ENCODE assay signal across 32 mouse cellular contexts in the genomic region with DNA sequence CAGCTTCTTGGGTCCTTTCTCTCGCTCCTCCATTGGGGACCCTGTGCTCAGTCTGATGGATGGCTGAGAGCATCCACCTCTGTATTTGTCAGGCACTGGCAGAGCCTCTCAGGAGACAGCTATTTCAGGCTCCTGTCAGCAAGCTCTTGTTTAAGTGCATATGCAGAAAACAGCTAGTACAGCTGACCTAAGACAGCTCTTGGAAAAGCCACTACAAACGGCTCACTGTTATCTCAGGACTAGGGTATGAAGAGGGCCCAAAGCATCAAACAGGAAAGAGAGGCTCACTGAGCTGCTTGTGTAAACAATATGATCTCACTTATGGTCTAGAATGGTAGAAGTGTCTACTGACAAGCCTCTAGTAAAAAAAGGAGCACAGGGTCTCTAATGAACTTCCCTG.
DNase-seq lines count a peak whose midpoint lies in the region; ATAC-seq and TF ChIP-seq lines count a peak whose summit lies in the region.
"Had no signal": no experiment of that assay in that cellular context is flagged by ENCODE, and none has a peak within 500 bp of the region (broad histone marks: within the 10 kb centered on the region; RNA-seq: fewer than 3 reads in every experiment).

No protein-coding gene starts in this region.

- peak; percentile 90 for DNase-seq in heart, adult 11 months
- DNase-seq in heart, postnatal 4 days, result no peak
- DNase-seq in heart, adult 8-10 months (ENCODE audit: low spot score), result no peak
- DNase-seq in lung, embryonic 14.5 days, result no peak
- DNase-seq in lung, postnatal 14 days, result no peak
- DNase-seq in MEL (ENCODE audit: low read depth, low spot score), result peak; percentile 13
- DNase-seq: adrenal gland, postnatal 10 days; cerebellum, adult 8-10 months; cerebellum, postnatal 25 days; forebrain, postnatal 0 days; gastrocnemius, postnatal 10 days; kidney, adult 18-20 months; kidney, postnatal 25 days; lung, adult 2 months; right cerebral cortex, postnatal 4 days; thymus, adult 18-20 months; thymus, postnatal 25 days had no signal

- no peak overlapping the region for H3K9ac ChIP-seq in heart, embryonic 15.5 days
- no peak overlapping the region for H3K9ac ChIP-seq in lung, embryonic 14.5 days
- H3K9ac ChIP-seq in MEL (ENCODE audit: control insufficient read depth, low read depth, low read length, poor library complexity, severe bottlenecking), result no peak overlapping the region
- H3K9ac ChIP-seq: embryonic facial prominence, embryonic 15.5 days; forebrain, embryonic 12.5 days; forebrain, postnatal 0 days; kidney, embryonic 15.5 days; limb, embryonic 13.5 days; liver, embryonic 12.5 days; midbrain, embryonic 15.5 days; neural tube, embryonic 12.5 days had no signal

- H3K4me1 ChIP-seq in heart, embryonic 15.5 days (replicated peaks), result peaks cover 22% of the 10 kb centered on the region
- no peaks in the 10 kb centered on the region for H3K4me1 ChIP-seq in lung, embryonic 14.5 days (ENCODE audit: insufficient read depth)
- peaks cover 5 to 11% of the 10 kb centered on the region in 2 experiments; a peak in 3 of 4 replicates for H3K4me1 ChIP-seq in MEL (ENCODE audit: control insufficient read depth in 1 of 2, insufficient read depth in 2 of 2, low read length in 2 of 2)
- H3K4me1 ChIP-seq: embryonic facial prominence, embryonic 10.5 days; forebrain, embryonic 12.5 days; kidney, embryonic 15.5 days; limb, embryonic 13.5 days; midbrain, embryonic 10.5 days; midbrain, embryonic 15.5 days; neural tube, embryonic 12.5 days had no signal

- no peaks in the 10 kb centered on the region for H3K79me2 ChIP-seq in MEL (ENCODE audit: control insufficient read depth, insufficient read depth, low read length, poor library complexity)

- no peak for TF ChIP-seq POLR2A in MEL (IDR thresholded peaks at IDR 0.05; ENCODE audit: control insufficient read depth in 1 of 2, insufficient read depth in 1 of 2, low read depth in 1 of 2, low read length in 2 of 2, poor library complexity in 1 of 2)

- H3K4me2 ChIP-seq in heart, embryonic 15.5 days, result no peak overlapping the region
- H3K4me2 ChIP-seq in lung, embryonic 14.5 days, result no peak overlapping the region
- H3K4me2 ChIP-seq: embryonic facial prominence, embryonic 15.5 days; forebrain, embryonic 12.5 days; kidney, embryonic 15.5 days; limb, embryonic 13.5 days; liver, embryonic 12.5 days; midbrain, embryonic 15.5 days; neural tube, embryonic 12.5 days had no signal

- 19% methylated on average over 2 of the region's 2 CpGs for WGBS in heart, embryonic 15.5 days
- WGBS in lung, embryonic 14.5 days, result 28% methylated on average over 2 of the region's 2 CpGs

- H3K9me3 ChIP-seq in heart, embryonic 15.5 days (replicated peaks), result no peaks in the 10 kb centered on the region
- H3K9me3 ChIP-seq in lung, embryonic 14.5 days (ENCODE audit: low read depth, low read length), result no peaks in the 10 kb centered on the region
- no peaks in the 10 kb centered on the region for H3K9me3 ChIP-seq in MEL (replicated peaks; ENCODE audit: insufficient read depth, low read length)
- H3K9me3 ChIP-seq: embryonic facial prominence, embryonic 10.5 days; embryonic facial prominence, embryonic 15.5 days; forebrain, embryonic 12.5 days; G1E; kidney, embryonic 15.5 days; limb, embryonic 13.5 days; liver, embryonic 12.5 days; midbrain, embryonic 10.5 days; midbrain, embryonic 15.5 days; neural tube, embryonic 12.5 days had no signal

- TF ChIP-seq RAD21 in MEL (IDR thresholded peaks at IDR 0.05; ENCODE audit: low read depth, low read length), result no peak

- no peak for TF ChIP-seq EP300 in MEL (IDR thresholded peaks at IDR 0.05; ENCODE audit: low read depth in 1 of 2, low read length in 2 of 2)

- no peaks in the 10 kb centered on the region for H3K27me3 ChIP-seq in heart, embryonic 15.5 days
- H3K27me3 ChIP-seq in lung, embryonic 14.5 days (ENCODE audit: insufficient read depth, low read length), result no peaks in the 10 kb centered on the region
- no peaks in the 10 kb centered on the region for H3K27me3 ChIP-seq in MEL (ENCODE audit: control insufficient read depth in 1 of 2, insufficient read depth in 2 of 2, low read length in 2 of 2)
- H3K27me3 ChIP-seq: embryonic facial prominence, embryonic 15.5 days; forebrain, embryonic 12.5 days; kidney, embryonic 15.5 days; limb, embryonic 13.5 days; liver, embryonic 12.5 days; midbrain, embryonic 15.5 days; neural tube, embryonic 12.5 days; Patski had no signal

- H3K27ac ChIP-seq in heart, embryonic 15.5 days, result peak overlapping the region; percentile 50
- H3K27ac ChIP-seq in lung, embryonic 14.5 days (ENCODE audit: low read depth), result no peak overlapping the region
- H3K27ac ChIP-seq in MEL (ENCODE audit: control insufficient read depth, low read depth, low read length), result no peak overlapping the region
- H3K27ac ChIP-seq: embryonic facial prominence, embryonic 10.5 days; embryonic facial prominence, embryonic 15.5 days; forebrain, embryonic 12.5 days; kidney, embryonic 15.5 days; limb, embryonic 13.5 days; liver, embryonic 12.5 days; macrophage; midbrain, embryonic 10.5 days; midbrain, embryonic 15.5 days; neural tube, embryonic 12.5 days; stomach, postnatal 0 days had no signal

- H3K36me3 ChIP-seq in heart, embryonic 15.5 days, result no peaks in the 10 kb centered on the region; the same call in 1 of the 2 replicates
- no peaks in the 10 kb centered on the region for H3K36me3 ChIP-seq in lung, embryonic 14.5 days (ENCODE audit: insufficient read depth)
- H3K36me3 ChIP-seq in MEL (ENCODE audit: control insufficient read depth in 1 of 2, insufficient read depth in 2 of 2, low read length in 2 of 2), result peaks cover 0 to 15% of the 10 kb centered on the region in 2 experiments; a peak in 3 of 4 replicates
- H3K36me3 ChIP-seq: embryonic facial prominence, embryonic 15.5 days; forebrain, embryonic 12.5 days; midbrain, embryonic 15.5 days had no signal

- no peak overlapping the region for H3K4me3 ChIP-seq in heart, embryonic 15.5 days
- H3K4me3 ChIP-seq in lung, embryonic 14.5 days (ENCODE audit: low read depth, low read length), result no peak overlapping the region
- no peak overlapping the region for H3K4me3 ChIP-seq in MEL (ENCODE audit: control insufficient read depth in 1 of 2, insufficient read depth in 1 of 2, low read depth in 2 of 2, low read length in 2 of 2)
- H3K4me3 ChIP-seq: embryonic facial prominence, embryonic 10.5 days; embryonic facial prominence, embryonic 15.5 days; forebrain, embryonic 12.5 days; kidney, embryonic 15.5 days; limb, embryonic 13.5 days; liver, embryonic 12.5 days; midbrain, embryonic 10.5 days; midbrain, embryonic 15.5 days; neural tube, embryonic 12.5 days had no signal

- TF ChIP-seq CTCF in lung, embryonic 14.5 days (IDR thresholded peaks at IDR 0.05; ENCODE audit: low read depth), result no peak
- TF ChIP-seq CTCF in MEL (IDR thresholded peaks at IDR 0.05 in 2 of 3, conservative IDR thresholded peaks at IDR 0.05 in 1 of 3; ENCODE audit: control insufficient read depth in 1 of 3, insufficient read depth in 1 of 3, low read depth in 2 of 3, low read length in 3 of 3, poor library complexity in 1 of 3, severe bottlenecking in 1 of 3), result no peak

- ATAC-seq in heart, embryonic 15.5 days (replicated peaks; ENCODE audit: insufficient number of reproducible peaks, insufficient read depth, low FRiP score, low read depth), result 0 out of 2 replicates have a peak, but pooled peaks have one; percentile 50
- peak; percentile 41; the same call in 1 of the 2 replicates for ATAC-seq in lung, embryonic 14.5 days (ENCODE audit: insufficient read depth)
- ATAC-seq: forebrain, postnatal 0 days; hindbrain, embryonic 16.5 days; liver, embryonic 12.5 days; midbrain, embryonic 15.5 days; Patski had no signal

TF ChIP-seq in MEL, 35 proteins besides CTCF, POLR2A, EP300 and RAD21:
- TF ChIP-seq USF1 (IDR thresholded peaks at IDR 0.05; ENCODE audit: low read depth, low read length) (no peak), MAZ (IDR thresholded peaks at IDR 0.05; ENCODE audit: low read depth, low read length) (no peak), ZMIZ1 (IDR thresholded peaks at IDR 0.05; ENCODE audit: low read depth, low read length) (no peak), CHD2 (IDR thresholded peaks at IDR 0.05; ENCODE audit: low read length) (no peak), SMC3 (IDR thresholded peaks at IDR 0.05; ENCODE audit: low read depth, low read length) (no peak), NRF1 (IDR thresholded peaks at IDR 0.05; ENCODE audit: insufficient read depth, low read depth, low read length, poor library complexity, severe bottlenecking) (no peak), JUND (IDR thresholded peaks at IDR 0.05; ENCODE audit: low read depth, low read length) (no peak), MAX (IDR thresholded peaks at IDR 0.05; ENCODE audit: low read length) (no peak), ETS1 (IDR thresholded peaks at IDR 0.05; ENCODE audit: low read depth, low read length) (no peak), HCFC1 (IDR thresholded peaks at IDR 0.05; ENCODE audit: low read depth, low read length) (no peak), SIN3A (IDR thresholded peaks at IDR 0.05; ENCODE audit: low read length) (no peak)

Comparison
In these comparisons a context has a peak if more than half of its experiments do, and no peak if none do; other contexts are left out.
1. DNase-seq: peak in heart, adult 11 months (single experiment) and MEL (single experiment); none in heart, postnatal 4 days (single experiment), heart, adult 8-10 months (single experiment), lung, embryonic 14.5 days (single experiment) and lung, postnatal 14 days (single experiment).